In genomic region chr10:94515179-94515545, GRCm38 (mm10) we compare ENCODE assay signal across 8 mouse cellular contexts.
A peak's percentile ranks its signal among the peaks of the same experiment; 100 is the strongest.
DNase-seq lines count a peak whose midpoint lies in the region; ATAC-seq and TF ChIP-seq lines count a peak whose summit lies in the region.

No protein-coding gene starts in this region.

- peak overlapping the region; percentile 84 for H3K27ac ChIP-seq in embryonic facial prominence, embryonic 10.5 days (replicated peaks)
- peak overlapping the region; percentile 94 for H3K27ac ChIP-seq in heart, embryonic 10.5 days
- H3K27ac ChIP-seq in liver, embryonic 12.5 days, result peak overlapping the region; percentile 54; the same call in 1 of the 2 replicates
- H3K27ac ChIP-seq in midbrain, postnatal 0 days (ENCODE audit: low read depth, low read length), result peak overlapping the region; percentile 75

- H3K9ac ChIP-seq in liver, embryonic 12.5 days, result peak overlapping the region; percentile 72
- peak overlapping the region; percentile 72 for H3K9ac ChIP-seq in midbrain, postnatal 0 days (replicated peaks; ENCODE audit: low read length, poor library complexity, severe bottlenecking)

- WGBS in embryonic facial prominence, embryonic 10.5 days, result under 1% methylated on average over 34 of the region's 34 CpGs
- WGBS in heart, embryonic 10.5 days, result under 1% methylated on average over 34 of the region's 34 CpGs
- WGBS in liver, embryonic 12.5 days (ENCODE audit: insufficient replicate concordance), result 0% methylated on average over 33 of the region's 34 CpGs
- 1% methylated on average over 27 of the region's 34 CpGs for WGBS in midbrain, postnatal 0 days

- no peaks in the 10 kb centered on the region for H3K9me3 ChIP-seq in embryonic facial prominence, embryonic 10.5 days
- no peaks in the 10 kb centered on the region for H3K9me3 ChIP-seq in heart, embryonic 10.5 days
- no peaks in the 10 kb centered on the region for H3K9me3 ChIP-seq in liver, embryonic 12.5 days (replicated peaks)
- H3K9me3 ChIP-seq in midbrain, postnatal 0 days (ENCODE audit: low read length), result no peaks in the 10 kb centered on the region

- TF ChIP-seq CTCF in midbrain, postnatal 0 days (IDR thresholded peaks at IDR 0.05), result peak; percentile 66

- peak; percentile 77 for ATAC-seq in liver, embryonic 12.5 days
- peak; percentile 79 for ATAC-seq in midbrain, postnatal 0 days (ENCODE audit: low FRiP score)

- peaks cover 81% of the 10 kb centered on the region for H3K27me3 ChIP-seq in embryonic facial prominence, embryonic 10.5 days (replicated peaks; ENCODE audit: low read depth, poor library complexity, severe bottlenecking)
- H3K27me3 ChIP-seq in heart, embryonic 10.5 days (ENCODE audit: insufficient read depth, poor library complexity, severe bottlenecking), result peaks cover 11% of the 10 kb centered on the region; the same call in 1 of the 2 replicates
- peaks cover 68% of the 10 kb centered on the region for H3K27me3 ChIP-seq in liver, embryonic 12.5 days (replicated peaks)
- H3K27me3 ChIP-seq in midbrain, postnatal 0 days (ENCODE audit: insufficient read depth, low read length), result no peaks in the 10 kb centered on the region

- H3K36me3 ChIP-seq in embryonic facial prominence, embryonic 10.5 days (replicated peaks), result no peaks in the 10 kb centered on the region
- no peaks in the 10 kb centered on the region for H3K36me3 ChIP-seq in heart, embryonic 10.5 days
- no peaks in the 10 kb centered on the region for H3K36me3 ChIP-seq in liver, embryonic 12.5 days
- no peaks in the 10 kb centered on the region for H3K36me3 ChIP-seq in midbrain, postnatal 0 days (ENCODE audit: insufficient read depth, low read length)

- peak overlapping the region; percentile 96 for H3K4me2 ChIP-seq in liver, embryonic 12.5 days
- H3K4me2 ChIP-seq in midbrain, postnatal 0 days (ENCODE audit: low read depth, low read length, poor library complexity, severe bottlenecking), result peak overlapping the region; percentile 90

- DNase-seq in layer of hippocampus, adult 18-20 months (ENCODE audit: low spot score in 2 of 2), result peak; percentile 43 to 76
- no peak for DNase-seq in layer of hippocampus, adult 9-10 months (ENCODE audit: low spot score)
- peak; percentile 84 for DNase-seq in embryonic facial prominence, embryonic 10.5 days (ENCODE audit: low spot score)
- DNase-seq in heart, embryonic 10.5 days (ENCODE audit: low spot score), result peak; percentile 91
- DNase-seq in kidney, adult 9 months, result peak; percentile 76
- peak; percentile 70 for DNase-seq in midbrain, postnatal 0 days (ENCODE audit: low spot score)
- peak; percentile 31 to 38 for DNase-seq in spleen, postnatal 36 days (ENCODE audit: low spot score in 2 of 2)

- peaks cover 39% of the 10 kb centered on the region for H3K4me1 ChIP-seq in embryonic facial prominence, embryonic 10.5 days
- H3K4me1 ChIP-seq in heart, embryonic 10.5 days, result peaks cover 42% of the 10 kb centered on the region
- peaks cover 40% of the 10 kb centered on the region for H3K4me1 ChIP-seq in liver, embryonic 12.5 days
- H3K4me1 ChIP-seq in midbrain, postnatal 0 days (ENCODE audit: insufficient read depth, low read length), result no peaks in the 10 kb centered on the region

- peak overlapping the region; percentile 85 for H3K4me3 ChIP-seq in embryonic facial prominence, embryonic 10.5 days
- peak overlapping the region; percentile 93 for H3K4me3 ChIP-seq in heart, embryonic 10.5 days
- H3K4me3 ChIP-seq in liver, embryonic 12.5 days, result peak overlapping the region; percentile 73
- peak overlapping the region; percentile 78 for H3K4me3 ChIP-seq in midbrain, postnatal 0 days (ENCODE audit: low read depth, low read length)
